Mouse (Mus musculus) left cerebral cortex, adult 11 months (tissue): ENCODE data around the gene 0610030E20Rik.

ENCODE experiments used
- DNase-seq: peaks from one replicate; pipeline ENCODE4 v3.0.0; 2022; ENCODE audit warnings: low spot score

The 0610030E20Rik gene

DNA sequence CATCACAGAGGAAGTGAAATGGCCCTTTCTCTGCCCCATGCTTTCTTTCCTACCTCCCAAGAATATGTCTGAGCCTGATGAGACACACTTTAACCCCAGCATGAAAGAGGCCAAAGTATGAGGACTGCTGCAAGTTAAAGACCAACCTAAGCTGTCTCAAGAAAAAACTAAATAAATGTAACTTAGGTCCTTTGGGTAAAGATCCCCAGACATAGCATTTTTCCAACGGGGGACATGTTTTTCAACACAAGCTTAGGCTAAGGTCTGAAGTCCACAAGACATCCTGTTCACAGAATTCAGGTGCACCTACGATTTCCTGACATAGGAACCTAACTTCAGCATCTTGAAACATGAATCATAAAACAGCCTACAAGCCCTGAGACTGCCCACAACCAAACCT, 3.1 kb downstream of the 0610030E20Rik start:
- no peak for DNase-seq

DNA sequence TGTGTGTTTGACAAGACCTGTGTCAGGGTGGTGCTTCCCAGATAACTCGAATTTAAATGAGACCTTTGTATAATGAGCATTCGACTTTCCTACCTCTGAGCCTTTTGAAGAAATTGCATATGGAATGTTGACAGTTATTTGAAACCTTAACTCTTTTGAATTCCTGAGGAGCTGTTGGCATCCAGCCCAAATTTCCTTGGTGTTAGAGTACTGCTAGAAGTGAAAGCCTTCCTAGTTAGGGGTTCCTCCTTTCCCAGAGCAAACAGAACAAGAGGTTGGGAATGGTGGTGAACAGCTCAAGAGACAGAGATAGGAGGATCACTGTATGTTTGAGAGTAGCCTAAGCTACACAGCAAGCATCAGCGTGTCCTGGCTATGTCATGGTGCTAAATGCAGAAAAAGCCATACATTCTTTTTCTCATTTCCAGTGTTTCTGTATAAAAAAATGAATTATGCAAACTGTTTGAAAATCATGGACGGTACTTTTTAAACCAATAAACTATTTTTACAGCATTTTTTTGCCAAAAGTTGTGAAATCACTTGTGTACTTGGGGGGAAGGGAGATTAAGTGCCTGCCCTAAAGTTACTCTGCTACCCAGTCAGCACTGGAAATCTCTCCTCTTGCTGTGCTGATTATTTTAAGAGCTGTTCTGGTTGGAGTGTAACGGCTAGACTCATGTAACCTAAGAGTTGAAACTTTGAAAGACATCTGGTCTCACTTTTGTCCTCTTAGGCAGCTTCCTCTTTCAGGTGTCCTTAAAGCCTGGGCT, 5.7 kb downstream of the 0610030E20Rik start:
- no peak for DNase-seq

DNA sequence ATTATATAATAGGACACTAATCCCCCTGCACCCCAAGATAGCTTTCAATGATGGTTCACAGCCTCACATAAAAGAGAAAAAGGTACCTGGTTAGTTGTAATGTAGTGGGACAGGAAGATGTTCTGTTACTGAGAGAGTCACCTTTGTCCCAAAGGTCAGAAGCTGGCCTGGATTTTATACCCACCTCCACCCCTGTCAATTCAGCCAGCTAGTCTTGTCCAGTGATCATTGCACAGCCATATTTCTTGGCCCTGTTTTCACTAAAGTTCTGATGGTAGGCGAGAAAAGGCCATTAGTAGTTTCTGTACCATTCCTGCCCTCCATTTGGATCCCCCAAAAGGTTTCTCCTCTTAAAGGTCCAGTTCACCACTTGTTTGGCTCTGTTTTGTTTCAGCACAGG, 6.9 kb downstream of the 0610030E20Rik start:
- no peak for DNase-seq

DNA sequence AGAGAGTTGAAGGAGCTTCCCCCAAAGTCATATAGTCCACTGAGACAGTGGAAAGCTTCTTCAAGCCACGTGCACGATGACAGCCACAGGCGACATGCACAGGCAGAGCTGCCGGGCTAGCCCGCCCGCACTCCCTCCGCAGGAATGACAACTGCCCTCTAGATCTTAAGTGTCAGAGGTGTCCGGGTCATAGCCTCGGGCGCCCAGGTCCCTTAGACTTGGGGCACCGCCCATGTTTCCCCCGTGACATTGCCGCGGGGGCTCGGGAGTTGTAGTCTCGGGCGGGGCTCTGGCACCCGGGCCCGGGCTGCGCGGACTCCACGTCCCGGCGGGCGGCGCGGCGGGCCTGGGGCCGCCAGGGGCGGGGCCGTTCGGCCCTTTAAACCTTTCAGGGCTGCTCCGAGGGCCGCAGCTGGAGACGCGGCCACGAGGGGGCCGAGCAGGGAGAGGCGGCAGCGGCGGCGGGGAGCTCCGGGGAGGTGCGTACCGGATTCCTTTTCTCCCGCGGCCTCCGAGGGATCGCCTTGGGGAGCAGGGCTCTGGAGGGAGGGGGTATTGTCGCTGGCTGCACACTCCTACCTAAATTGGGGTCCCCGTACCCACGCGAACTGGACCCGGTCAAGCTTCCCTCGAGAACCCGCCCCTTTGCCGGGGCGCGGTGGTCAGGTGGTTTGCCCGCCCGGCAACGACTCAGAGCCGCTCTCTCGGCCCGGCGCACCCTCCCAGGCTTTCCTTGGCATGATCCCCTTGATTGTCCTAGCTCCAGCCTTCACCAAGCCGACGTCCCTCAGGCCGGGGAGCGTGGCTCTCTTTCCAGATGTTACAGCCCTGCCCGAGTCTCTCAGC, 8.2 kb downstream of the 0610030E20Rik start, which contains the start of gene Tmem150a:
Gene Tmem150a (plus strand): TSS at position 382 of the 846 bp plus-strand sequence.
- DNase-seq: no peak

DNA sequence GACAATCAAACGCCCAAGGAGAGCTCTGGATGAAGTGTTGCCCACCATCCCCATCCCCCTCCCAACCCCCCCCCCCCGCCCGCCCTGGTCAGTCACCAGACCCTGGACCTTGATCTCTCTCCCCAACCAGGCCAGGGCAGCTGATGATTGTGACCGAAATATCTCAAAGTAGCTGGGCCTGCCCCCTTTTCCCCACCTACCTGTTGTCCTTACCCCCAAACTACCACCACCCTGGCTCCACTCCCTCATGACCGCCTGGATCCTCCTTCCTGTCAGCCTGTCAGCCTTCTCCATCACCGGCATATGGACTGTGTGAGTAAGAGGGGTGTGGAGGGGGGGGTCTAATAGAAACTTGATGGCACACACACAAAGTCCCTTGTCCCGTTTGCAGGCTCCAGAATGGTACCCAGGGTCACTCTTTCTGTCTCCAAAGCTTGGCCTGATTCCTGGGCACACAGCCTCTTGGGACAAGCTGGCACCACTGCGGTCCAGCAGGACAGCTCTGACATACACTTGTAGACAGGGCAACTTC, 8.9 kb downstream of the 0610030E20Rik start:
- DNase-seq: no peak

DNA sequence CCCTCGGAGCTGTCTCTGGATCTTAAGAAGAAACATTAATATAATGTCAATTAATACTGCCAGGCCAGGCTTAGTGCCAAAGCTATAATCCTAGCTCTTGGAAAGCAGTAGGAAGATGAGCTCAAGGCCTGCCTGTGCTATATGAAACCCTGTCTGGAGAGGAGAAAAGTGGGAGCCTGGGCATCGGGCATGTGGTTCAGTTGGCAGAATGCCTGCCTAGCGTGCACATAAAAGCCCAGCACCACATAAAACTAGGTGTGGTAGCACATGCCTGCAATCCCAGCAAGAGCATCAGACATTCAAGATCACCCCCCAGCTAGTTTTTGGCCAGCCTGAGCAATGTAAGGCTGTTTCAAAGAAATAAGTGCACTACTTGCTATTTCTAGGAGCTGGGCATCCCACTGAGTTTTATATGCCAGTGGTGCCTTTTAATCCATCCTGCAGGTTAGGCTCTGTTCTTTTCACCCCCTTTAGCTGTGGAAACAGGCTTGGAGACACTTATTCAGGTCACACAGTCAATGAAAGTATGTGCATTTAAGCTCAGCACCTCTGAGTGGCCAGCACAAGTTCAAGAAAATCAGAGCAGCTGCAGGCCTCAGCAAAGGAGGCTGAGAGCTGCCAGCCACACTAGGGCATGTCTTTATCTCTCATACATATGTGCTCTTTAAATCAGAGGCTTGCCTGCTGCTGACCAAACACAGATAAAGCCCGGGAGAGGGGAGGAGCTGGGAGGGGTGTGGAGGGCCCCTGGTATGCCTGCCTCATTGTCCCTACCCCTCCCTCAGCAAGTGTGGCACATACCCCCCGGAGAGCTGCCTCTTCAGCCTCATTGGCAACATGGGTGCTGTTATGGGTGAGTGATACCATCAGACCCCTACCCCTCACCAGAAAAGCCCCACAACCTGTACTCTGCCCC, 10.3 kb downstream of the 0610030E20Rik start:
- DNase-seq: no peak

DNA sequence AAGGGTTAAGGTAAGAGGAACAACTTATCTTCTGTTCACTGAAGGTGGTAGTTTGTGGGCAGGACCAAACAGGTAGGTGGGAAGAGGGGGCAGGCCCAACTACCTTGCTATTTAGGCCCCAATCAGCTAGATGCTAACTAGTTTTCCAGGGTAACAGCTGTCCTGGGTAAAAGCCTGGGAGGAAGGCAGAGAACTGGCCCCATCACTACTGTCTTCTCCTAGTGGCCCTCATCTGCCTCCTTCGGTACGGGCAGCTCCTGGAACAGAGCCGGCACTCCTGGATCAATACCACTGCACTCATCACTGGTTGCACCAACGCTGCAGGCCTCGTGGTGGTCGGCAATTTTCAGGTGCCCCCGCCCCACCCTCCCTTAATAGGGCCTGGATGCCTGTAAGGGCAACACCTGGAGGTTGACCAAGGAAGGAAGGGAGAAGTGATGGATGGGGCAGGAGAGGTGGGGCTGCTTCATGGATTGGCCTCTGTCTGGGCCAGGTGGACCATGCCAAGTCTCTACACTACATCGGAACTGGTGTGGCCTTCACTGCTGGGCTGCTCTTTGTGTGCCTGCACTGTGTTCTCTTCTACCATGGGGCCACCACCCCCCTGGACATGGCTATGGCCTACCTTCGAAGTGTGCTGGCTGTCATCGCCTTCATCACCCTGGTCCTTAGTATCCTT, 11.1 kb downstream of the 0610030E20Rik start:
- no peak for DNase-seq

DNA sequence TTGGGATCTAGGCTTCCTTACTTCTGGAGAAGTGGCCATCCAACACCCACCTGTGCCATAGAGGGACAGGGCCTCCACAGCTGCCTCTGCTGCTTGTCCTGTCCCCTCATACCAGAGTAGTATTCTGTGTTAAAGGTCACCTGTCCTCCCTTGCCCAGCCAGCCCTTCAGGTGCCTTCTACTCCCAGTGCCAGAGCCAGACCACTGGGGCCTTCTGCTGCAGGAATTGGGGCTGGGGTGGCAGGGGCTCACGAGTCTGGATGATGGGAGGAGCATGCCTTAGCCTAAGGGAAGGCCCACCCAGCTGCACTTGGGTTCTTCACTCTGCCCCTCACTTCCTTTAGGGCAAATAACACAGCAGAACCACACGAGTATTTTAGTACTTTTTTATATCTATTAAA, 12.2 kb downstream of the 0610030E20Rik start:
- DNase-seq: no peak

DNA sequence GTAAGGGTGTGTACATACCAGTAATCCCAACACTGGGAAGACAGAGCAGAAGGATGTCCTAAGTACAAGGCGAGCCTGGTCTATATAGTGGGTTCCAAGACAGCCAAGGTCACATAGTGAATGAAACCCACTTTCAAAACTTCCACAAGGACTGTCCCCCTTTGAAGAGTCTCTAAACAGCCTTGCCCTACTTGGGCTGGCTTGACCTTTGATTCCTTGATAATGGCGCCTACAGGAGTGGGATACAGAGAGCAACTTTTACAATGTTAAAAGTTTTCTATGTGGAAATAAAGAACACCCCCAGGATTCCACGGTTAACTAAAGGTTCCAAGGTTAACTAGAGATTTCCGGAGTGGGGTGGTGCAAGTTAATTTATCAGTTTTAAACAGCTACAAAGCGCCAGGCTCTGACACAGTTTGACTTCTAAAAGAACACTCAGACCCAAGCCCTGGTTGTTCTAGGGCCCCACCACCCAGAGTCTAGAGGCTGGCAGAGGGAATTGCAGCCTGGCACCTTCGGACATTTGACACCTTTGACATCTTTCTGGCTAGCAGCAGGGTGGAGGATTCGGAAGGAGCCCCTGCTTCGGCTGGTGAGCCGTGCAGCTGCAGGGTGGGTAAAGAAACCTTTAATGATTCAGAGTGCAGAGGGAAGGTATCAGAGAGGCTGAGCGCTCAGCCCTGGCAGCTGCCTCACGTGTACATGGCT, 12.9 kb downstream of the 0610030E20Rik start:
- DNase-seq: no peak

DNA sequence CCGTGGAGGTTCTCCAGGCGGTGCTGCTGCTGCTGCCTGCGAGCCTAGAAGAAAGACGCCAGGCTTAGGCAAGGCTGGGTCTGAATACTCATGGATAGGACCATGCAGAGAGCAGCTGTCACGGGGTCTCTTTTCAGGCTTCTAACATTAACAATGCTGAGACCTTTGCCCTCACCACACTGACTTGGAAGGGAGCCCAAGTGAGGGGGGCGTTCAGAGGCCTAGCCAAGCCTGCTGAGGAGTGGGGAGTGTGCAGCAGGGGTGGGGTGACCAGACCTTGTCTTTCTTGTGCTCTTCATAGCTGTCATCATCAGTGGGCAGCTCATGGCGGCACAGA, 13.4 kb downstream of the 0610030E20Rik start:
- DNase-seq: no peak

DNA sequence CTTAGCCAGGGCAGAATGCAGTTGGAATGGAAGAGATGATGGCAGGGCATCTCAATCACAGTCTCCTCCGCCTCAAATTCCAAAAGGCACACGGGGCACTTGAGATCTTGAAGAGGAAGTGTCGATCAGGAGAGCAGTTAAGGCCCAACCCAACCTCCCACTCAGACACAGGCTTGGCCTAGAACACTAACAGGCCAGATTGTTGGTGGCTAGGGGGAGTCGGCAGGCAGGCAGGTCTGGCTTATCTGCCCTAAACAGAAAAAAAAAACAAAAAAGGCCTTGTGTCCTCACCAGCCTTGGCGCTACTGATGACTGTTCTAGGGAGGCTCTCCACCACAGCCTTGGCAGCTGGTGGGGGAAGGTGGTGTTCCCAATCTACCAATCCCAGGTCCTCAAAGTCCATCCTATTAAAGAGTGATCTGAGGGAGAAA, 14.0 kb downstream of the 0610030E20Rik start:
- DNase-seq: no peak

DNA sequence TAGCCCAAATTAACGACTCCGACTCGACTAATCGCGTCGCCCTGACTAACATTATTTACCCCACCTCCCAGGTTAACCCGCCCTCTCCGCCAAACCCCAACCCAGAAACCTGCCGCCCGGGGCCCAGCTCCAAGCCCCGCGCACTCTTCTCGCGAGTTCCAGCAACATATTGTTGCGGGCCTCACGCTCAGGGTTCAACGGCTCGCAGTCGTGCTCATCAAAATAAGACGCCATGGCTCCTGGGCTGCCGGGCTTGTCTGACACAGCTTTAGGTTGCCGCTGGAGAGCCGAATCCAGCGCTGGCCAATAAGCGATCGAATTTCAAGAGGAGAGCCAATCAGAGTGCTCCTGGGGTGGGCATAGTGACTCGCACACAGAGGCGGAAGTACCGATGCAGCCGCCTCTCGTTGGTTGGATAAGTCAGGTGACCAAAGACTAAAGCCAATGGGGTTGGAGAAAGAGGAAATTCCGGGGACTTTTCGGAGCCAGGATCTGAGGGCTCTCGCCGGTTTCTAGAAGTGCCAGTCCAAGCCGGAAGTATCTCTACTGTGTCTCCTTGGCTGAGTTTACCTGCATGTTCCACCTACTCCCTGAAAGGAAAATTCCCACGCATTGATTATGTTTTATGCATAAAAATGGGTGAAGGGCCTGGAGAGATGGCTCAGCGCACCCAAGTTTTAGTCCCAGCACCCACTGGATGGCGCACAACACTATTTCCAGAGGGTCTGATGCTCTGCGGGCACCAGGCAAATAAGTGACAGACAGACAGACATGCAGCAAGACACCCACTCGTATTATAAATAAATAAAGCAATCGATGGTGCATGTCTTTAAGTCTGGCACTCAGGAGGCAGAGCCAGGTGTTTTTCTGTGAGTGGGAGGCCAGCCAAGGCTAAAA, 15.3 kb downstream of the 0610030E20Rik start:
- peak; percentile 98 for DNase-seq

DNA sequence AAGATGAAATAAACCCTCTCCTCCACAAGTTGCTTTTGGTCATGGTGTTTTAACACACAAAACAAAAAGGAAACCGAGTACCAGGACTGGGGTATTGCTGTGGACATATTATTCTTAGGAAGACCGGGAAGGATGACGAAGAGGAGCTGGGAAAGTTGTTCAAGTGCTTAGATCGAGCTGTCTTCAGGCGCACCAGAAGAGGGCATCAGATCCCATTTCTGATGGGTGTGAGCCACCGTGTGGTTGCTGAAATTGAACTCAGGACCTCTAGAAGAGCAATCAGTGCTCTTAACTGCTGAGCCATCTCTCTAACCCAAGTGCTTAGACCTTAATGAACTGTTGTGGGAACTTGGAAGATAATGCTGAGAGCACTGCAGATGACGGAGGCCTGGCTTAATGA, 16.9 kb downstream of the 0610030E20Rik start:
- no peak for DNase-seq

DNA sequence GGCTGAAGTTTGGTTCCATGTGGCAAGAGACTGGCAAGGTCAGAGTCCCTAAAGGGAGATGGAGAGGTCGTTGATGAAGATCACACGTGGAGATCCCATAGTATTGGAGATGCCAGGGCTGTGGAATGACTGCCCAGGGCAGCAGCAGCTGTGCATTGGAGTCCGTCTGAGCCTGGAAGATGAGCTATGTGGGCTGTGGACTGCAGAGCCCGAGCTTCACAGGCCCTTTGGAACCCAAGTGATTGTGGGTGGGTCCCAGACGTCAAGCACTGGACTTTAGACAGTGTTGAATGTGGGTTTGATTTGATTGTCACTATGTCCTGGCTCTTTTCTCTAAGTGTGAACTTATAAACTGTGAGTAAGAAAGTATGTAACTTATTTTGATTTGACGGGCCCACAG, 17.9 kb downstream of the 0610030E20Rik start:
- DNase-seq: no peak

DNA sequence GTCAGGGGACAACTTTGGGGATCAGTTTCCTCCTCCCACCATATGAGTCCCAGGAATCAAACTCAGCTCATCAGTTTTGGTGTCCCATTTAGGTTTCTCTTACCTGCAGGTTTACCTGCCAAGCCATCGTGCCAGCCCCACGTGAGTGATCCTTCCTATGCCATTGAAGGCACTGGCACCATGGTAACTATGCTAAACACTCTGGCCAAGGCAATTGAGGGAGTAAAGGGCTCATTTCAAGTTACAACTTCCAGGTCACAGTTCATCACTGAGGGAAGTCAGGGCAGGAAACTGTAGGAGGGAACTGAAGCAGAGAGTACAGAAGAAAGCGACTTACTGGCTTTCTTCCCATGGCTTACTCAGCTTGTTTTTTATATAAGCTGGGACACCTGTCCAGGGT, 19.2 kb downstream of the 0610030E20Rik start:
- DNase-seq: no peak

DNA sequence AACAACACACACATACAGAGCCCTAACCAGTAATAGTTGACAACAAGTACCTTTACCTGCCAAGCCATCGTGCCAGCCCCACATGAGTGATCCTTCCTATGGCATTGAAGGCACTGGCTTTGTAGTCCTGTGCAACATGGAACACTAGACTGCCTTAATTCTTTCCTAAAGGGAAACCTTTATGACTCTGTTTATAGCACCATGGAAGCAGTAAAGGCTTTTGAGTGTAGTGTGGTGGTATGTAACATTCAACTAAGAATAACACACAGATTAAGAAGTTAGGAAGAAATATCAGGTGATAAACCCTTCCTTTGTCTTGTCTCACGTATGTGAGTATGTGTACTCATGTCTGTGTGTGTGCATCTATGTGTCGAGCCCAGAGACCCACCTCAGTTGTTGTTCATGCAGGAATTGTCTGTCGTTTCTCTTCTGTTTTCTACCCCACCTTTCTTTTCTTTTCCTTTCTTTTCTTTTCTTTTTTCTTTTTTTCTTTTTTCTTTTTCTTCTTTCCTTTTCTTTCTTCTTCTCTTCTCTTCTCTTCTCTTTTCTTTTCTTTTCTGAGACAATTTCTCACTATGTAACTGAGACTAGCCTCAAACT, 19.8 kb downstream of the 0610030E20Rik start, which contains the start of gene Rnf181:
Gene Rnf181 (minus strand): TSS at position 113 of the 600 bp plus-strand sequence.
- no peak for DNase-seq

DNA sequence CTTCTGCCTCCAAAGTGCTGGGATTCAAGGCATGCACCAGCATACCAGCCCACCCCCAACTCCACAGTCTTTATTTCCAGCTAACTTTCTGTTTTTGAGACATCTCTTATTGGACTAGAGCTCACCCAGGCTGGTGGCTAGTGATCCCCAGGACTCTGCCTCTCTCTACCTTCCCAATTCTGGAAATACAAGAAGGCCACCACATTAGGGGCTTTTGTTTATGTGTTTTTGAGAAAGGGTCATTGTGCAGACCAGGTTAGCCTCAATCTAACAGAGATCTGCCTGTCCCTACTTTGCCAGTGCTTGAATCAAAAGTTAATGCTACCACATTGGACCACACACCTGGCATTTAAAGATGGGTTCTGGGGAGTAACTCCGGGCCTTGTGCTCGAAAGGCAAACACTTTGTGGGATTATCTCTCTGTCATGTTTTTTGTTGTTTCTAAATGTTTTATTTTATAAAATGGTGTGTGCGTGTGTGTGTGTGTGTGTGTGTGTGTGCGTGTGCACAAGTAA, 20.4 kb downstream of the 0610030E20Rik start:
- no peak for DNase-seq

DNA sequence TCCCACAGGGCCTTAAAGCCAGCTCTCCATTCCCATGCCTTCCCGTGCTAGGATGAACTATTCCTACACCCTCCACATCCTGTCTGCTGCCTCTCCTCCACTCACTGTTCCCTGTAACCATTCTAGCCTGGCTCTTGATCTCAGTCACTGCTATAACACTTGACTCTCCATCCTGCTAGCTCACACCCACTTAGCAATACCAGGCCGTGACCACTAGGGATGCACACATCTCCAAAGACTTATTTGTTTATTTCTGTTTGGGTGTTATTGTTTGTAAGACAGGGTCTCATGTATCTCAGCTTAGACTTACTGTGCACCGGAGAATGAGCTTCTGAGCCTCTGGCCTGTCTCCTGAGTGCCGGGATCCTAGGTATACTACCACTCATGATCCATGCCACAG, 22.4 kb downstream of the 0610030E20Rik start:
- DNase-seq: no peak

DNA sequence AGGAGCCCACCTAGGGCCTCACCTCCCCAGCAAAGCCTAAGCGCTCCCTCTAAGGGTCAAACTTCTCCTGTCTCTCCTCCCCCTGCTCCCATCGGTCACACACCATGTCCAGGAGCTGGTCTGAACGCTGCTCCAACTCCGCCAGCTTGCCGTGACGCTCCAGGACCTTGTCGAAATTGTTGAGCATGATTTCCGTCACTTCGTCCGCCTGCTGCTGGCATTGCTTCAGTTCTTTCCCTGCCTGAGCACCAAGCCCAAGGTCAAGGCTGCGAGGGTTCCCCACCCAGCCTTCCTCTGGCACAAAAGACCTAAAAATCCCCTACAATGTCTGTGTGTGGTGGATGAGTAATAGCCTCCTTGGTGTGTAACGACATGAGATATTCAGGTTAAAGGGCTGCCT, 23.0 kb downstream of the 0610030E20Rik start:
- no peak for DNase-seq
